Mouse (Mus musculus) limb, embryonic 12.5 days (tissue): Measurements from ENCODE around the gene Samsn1. TPM values are rescaled to one million over a fixed set of nuclear protein-coding genes. Genes with fewer than 3 reads are reported as not detected.
"Not testable (repeated sequence)": the region's sequence is repeated elsewhere in the genome, so short reads cannot be mapped to it uniquely, and the experiment has no call there.

Experiments
- ATAC-seq: fragments of 200-750 bp; cut with Nextera tagmentation; 2 replicates; pipeline ENCODE4 v1.8.0; 2017; ENCODE audit warnings: low read depth, moderate TSS enrichment; ENCODE audit not compliant: insufficient number of reproducible peaks, insufficient read depth, low FRiP score, low TSS enrichment
- H3K27ac ChIP-seq: fragments of 300-500 bp; sonication (generic); 2 replicates; pipeline ENCODE4 v1.5.1; 2016; ENCODE audit warnings: mild to moderate bottlenecking, moderate library complexity
- H3K27me3 ChIP-seq: fragments of 300-500 bp; sonication (generic); 2 replicates; pipeline ENCODE4 v1.6.1; 2016; ENCODE audit warnings: mild to moderate bottlenecking, moderate library complexity
- H3K36me3 ChIP-seq: fragments of 300-500 bp; sonication (generic); 2 replicates; pipeline ENCODE4 v1.6.1; 2016; ENCODE audit warnings: mild to moderate bottlenecking, moderate library complexity
- H3K4me1 ChIP-seq: fragments of 300-500 bp; sonication (generic); replicated peaks from 2 replicates; pipeline ENCODE4 v1.6.1; 2016
- H3K4me2 ChIP-seq: fragments of 300-500 bp; sonication (generic); 2 replicates; pipeline ENCODE4 v1.6.1; 2016; ENCODE audit warnings: mild to moderate bottlenecking, moderate library complexity
- H3K4me3 ChIP-seq: fragments of 300-500 bp; sonication (generic); replicated peaks from 2 replicates; pipeline ENCODE4 v1.5.1; 2016; ENCODE audit warnings: mild to moderate bottlenecking
- H3K9ac ChIP-seq: fragments of 300-500 bp; sonication (generic); replicated peaks from 2 replicates; pipeline ENCODE4 v1.6.1; 2016; ENCODE audit warnings: mild to moderate bottlenecking, moderate library complexity
- H3K9me3 ChIP-seq: fragments of 300-500 bp; sonication (generic); 2 replicates; pipeline ENCODE4 v1.6.1; 2016; ENCODE audit warnings: mild to moderate bottlenecking, moderate library complexity
- WGBS: fragments of 180-500 bp; shearing (Covaris S2); methylation state at CpG from one replicate; pipeline ENCODE4 v1.1.7; 2016; 5-methylcytosine and 5-hydroxymethylcytosine counted together
- polyA plus RNA-seq: library from polyadenylated mRNA; unstranded; fragments of >200 nt; fragmentation: Nextera tagmentation; extraction: Ambion mirVana; gene quantifications from 2 replicates; pipeline ENCODE4 v1.2.1, GENCODE M21; 2016

Gene Samsn1
- polyA plus RNA-seq, 1 experiment from 2014 or later = 1.6 TPM

DNA sequence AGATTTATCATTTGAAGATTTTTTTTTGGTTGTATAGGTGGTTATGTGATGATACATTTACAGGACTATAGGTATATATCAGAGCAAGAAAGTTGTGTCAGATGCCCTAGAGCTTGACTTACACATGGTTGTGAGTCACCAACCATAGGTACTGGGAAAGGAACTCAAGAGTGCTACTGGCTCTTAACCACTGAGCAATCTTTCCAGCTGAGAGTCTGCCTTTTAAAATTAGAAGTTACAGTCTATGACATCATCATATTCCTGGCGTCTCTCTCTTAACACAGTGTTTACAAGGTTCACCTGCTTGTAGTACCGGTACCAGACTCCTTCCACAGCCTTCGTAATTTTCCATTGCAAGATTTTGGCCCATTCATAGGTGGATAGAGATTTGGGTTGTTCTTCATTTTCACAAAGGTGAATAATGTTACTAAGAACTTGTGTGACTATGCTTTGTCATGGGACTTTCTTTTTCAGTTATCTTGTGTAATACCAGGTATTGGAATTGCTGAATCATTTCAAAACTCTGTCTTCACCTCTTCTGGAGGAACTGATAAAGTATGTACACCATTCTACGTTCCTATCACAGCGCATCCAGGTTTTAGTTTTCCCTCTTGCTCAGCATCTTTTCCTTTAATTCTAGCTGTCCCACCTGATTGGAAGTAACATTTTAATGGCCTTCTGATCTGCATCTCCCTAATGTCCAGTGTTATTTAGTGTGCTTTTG, 184.2 kb downstream of the Samsn1 start:
- WGBS = 88% methylated on average over 5 of the region's 5 CpGs
- no peaks in the 10 kb centered on the region for H3K27me3 ChIP-seq

DNA sequence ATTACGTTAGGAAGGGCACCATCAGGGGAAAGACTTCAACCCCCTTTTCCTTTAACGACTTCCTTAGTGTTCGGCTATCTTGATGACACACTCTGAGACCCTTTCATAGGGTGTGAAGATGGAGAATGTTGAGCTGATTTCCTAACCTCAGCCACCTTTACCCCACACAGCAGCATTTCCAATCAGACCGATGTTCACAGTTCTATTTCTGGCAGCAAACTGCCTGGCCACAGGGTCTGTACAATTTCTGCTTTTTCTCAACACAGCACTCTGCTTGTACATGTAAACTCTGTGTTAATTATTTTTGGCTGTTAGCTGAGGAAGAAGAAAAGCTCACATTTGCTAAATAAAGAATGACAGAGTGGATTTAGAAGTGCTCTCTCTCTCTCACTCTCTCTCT, 190.7 kb downstream of the Samsn1 start:
- no peak for ATAC-seq

More for the DNA sequence above, 184.2 kb downstream of the Samsn1 start:
- H3K9me3 ChIP-seq = no peaks in the 10 kb centered on the region
- ATAC-seq = no peak
- no peak overlapping the region for H3K4me3 ChIP-seq
- H3K4me2 ChIP-seq = no peak overlapping the region
- no peak overlapping the region for H3K27ac ChIP-seq
- H3K4me1 ChIP-seq = no peaks in the 10 kb centered on the region
- H3K36me3 ChIP-seq = no peaks in the 10 kb centered on the region
- H3K9ac ChIP-seq = no peak overlapping the region

DNA sequence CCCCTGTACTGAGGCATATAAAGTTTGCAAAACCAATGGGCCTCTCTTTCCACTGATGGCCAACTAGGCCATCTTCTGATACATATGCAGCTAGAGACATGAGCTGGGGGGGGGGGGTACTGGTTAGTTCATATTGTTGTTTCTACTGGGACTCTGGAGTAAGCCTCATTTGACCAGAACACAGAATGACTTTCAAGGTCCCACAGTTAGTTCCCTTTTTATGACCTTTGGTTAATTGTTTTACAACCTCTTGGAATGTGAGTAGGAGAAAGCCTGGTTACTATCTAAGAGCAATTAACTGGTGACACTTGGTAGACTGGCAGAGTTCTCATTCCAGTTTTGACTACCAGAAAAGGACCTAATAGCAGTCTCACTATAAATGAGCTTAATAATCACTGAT, 195.1 kb downstream of the Samsn1 start:
- not testable (repeated sequence) for H3K9ac ChIP-seq, H3K27ac ChIP-seq, H3K4me2 ChIP-seq, H3K27me3 ChIP-seq, ATAC-seq, H3K4me1 ChIP-seq, H3K36me3 ChIP-seq, H3K4me3 ChIP-seq, H3K9me3 ChIP-seq

More for the DNA sequence above, 190.7 kb downstream of the Samsn1 start:
- H3K27ac ChIP-seq = no peak overlapping the region
- H3K36me3 ChIP-seq = no peaks in the 10 kb centered on the region
- no peaks in the 10 kb centered on the region for H3K9me3 ChIP-seq
- H3K4me1 ChIP-seq = no peaks in the 10 kb centered on the region
- no peaks in the 10 kb centered on the region for H3K27me3 ChIP-seq
- WGBS = 60% methylated on average over 4 of the region's 4 CpGs
- no peak overlapping the region for H3K9ac ChIP-seq
- H3K4me2 ChIP-seq = no peak overlapping the region
- H3K4me3 ChIP-seq = no peak overlapping the region

DNA sequence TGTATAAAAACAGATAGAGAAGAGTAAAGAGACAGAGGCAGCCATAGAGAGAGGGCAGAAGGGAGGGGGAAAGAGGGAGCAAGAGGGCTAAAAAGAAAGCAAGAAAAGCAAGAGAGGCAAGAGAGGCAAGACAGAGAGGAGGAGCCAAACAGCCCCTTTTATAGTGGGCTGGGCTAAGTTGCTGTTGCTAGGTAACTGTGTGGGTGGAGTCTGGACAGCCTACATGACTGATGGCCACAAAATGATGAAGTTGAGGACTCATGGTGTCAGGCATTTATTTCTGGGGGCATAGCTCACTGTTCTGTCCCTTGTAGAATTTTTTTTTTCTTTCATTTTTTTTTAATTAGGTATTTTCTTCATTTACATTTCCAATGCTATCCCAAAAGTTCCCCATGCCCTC, 195.6 kb downstream of the Samsn1 start:
- no peak overlapping the region for H3K9ac ChIP-seq

DNA sequence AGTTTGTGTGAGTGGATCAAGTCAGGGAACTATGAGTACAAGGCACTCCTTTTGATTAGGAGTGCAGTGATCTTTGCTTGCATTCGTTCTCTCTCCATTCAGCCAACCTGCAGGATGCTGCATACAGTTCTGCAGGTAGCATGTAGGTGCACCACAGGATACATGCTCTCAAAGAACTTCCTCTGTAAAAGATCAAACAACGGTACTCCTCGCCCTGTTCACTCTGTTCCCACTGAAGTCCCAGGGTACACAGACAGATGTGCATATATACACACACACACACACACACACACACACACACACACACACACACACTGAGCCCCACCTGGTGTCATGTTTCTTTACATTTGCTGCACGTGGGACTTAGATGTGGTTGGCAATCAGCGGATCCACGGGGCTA, 198.9 kb downstream of the Samsn1 start:
- WGBS = 63% methylated on average over 6 of the region's 6 CpGs
- no peak for ATAC-seq
- H3K36me3 ChIP-seq = no peaks in the 10 kb centered on the region
- H3K4me1 ChIP-seq = no peaks in the 10 kb centered on the region
- H3K4me2 ChIP-seq = no peak overlapping the region
- H3K4me3 ChIP-seq = no peak overlapping the region
- H3K9ac ChIP-seq = no peak overlapping the region
- no peaks in the 10 kb centered on the region for H3K27me3 ChIP-seq
- H3K9me3 ChIP-seq = no peaks in the 10 kb centered on the region
- no peak overlapping the region for H3K27ac ChIP-seq

More for the DNA sequence above, 195.6 kb downstream of the Samsn1 start:
- no peaks in the 10 kb centered on the region for H3K9me3 ChIP-seq
- no peak overlapping the region for H3K27ac ChIP-seq
- H3K4me1 ChIP-seq = no peaks in the 10 kb centered on the region
- H3K4me2 ChIP-seq = no peak overlapping the region
- no peaks in the 10 kb centered on the region for H3K27me3 ChIP-seq
- no peak for ATAC-seq
- no peak overlapping the region for H3K4me3 ChIP-seq
- H3K36me3 ChIP-seq = no peaks in the 10 kb centered on the region

DNA sequence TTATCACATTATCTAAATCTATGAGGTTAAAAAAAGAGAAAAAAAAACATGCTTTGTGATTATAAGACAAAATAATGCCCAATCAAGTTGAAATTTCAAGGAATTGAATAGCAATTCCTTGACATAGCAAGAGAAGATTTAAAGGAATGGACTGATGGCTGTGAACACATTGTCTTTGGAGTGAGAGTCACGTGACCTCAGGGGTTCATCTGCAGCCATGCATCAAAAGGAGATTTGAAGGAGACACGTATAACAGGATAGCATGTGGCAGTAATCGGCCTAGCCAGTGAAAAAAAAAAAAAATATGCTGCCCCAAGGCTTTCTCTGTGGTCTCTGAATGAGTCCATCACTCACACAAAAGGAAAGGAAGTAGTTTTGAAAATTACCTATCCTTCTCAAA, 201.1 kb downstream of the Samsn1 start:
- 67% methylated on average over 3 of the region's 3 CpGs for whole genome bisulfite sequencing
- H3K4me1 ChIP-seq = no peaks in the 10 kb centered on the region
- no peak overlapping the region for H3K27ac ChIP-seq
- no peaks in the 10 kb centered on the region for H3K36me3 ChIP-seq
- no peak overlapping the region for H3K9ac ChIP-seq
- no peaks in the 10 kb centered on the region for H3K27me3 ChIP-seq
- H3K9me3 ChIP-seq = no peaks in the 10 kb centered on the region
- H3K4me3 ChIP-seq = no peak overlapping the region
- no peak for ATAC-seq
- no peak overlapping the region for H3K4me2 ChIP-seq
